Mouse (Mus musculus) lung, postnatal 0 days (tissue): ENCODE measurements around the gene Etv5.
"Not testable (repeated sequence)": the region's sequence is repeated elsewhere in the genome, so short reads cannot be mapped to it uniquely, and the experiment has no call there.

ENCODE experiments used
- CTCF ChIP-seq: IDR thresholded peaks from 2 replicates; pipeline ENCODE4 v1.5.1; 2016; ENCODE audit warnings: antibody characterized with exemption, mild to moderate bottlenecking
- EP300 ChIP-seq: IDR thresholded peaks from 2 replicates; pipeline ENCODE4 v1.6.1; 2016; ENCODE audit warnings: antibody characterized with exemption, mild to moderate bottlenecking, control low read depth

GRCm38 (mm10) chr16:22354177-22354576 is 85.3 kb downstream of the Etv5 start:
- TF ChIP-seq CTCF, EP300: not testable (repeated sequence)
